ENCODE assay signal across 22 mouse cellular contexts in genomic region chr14:74099696-74100095, GRCm38 (mm10).
DNase-seq lines count a peak whose midpoint lies in the region; ATAC-seq lines count a peak whose summit lies in the region.
"Had no signal": no experiment of that assay in that cellular context is flagged by ENCODE, and none has a peak within 500 bp of the region (broad histone marks: within the 10 kb centered on the region; RNA-seq: fewer than 3 reads in every experiment).

No protein-coding gene starts in this region.

- H3K36me3 ChIP-seq in heart, embryonic 12.5 days, result no peaks in the 10 kb centered on the region
- H3K36me3 ChIP-seq: embryonic facial prominence, embryonic 10.5 days; G1E; heart, embryonic 13.5 days; hindbrain, embryonic 12.5 days had no signal

- no peak overlapping the region for H3K27ac ChIP-seq in heart, embryonic 12.5 days (ENCODE audit: poor library complexity, severe bottlenecking)
- H3K27ac ChIP-seq: embryonic facial prominence, embryonic 10.5 days; gastrocnemius, adult 2 months; heart, embryonic 13.5 days; hindbrain, embryonic 12.5 days had no signal

- WGBS in heart, embryonic 12.5 days, result 75% methylated on average over 4 of the region's 4 CpGs

- no peak overlapping the region for H3K4me2 ChIP-seq in heart, embryonic 12.5 days
- H3K4me2 ChIP-seq: heart, embryonic 13.5 days; hindbrain, embryonic 12.5 days had no signal

- H3K27me3 ChIP-seq in heart, embryonic 12.5 days (replicated peaks), result no peaks in the 10 kb centered on the region
- H3K27me3 ChIP-seq: heart, embryonic 13.5 days; hindbrain, embryonic 12.5 days had no signal

- H3K4me3 ChIP-seq in heart, embryonic 12.5 days, result no peak overlapping the region
- H3K4me3 ChIP-seq: embryonic facial prominence, embryonic 10.5 days; erythroblast, embryonic 14.5 days; gastrocnemius, adult 2 months; heart, embryonic 13.5 days; hindbrain, embryonic 12.5 days had no signal

- H3K4me1 ChIP-seq in heart, embryonic 12.5 days (replicated peaks), result no peaks in the 10 kb centered on the region
- H3K4me1 ChIP-seq: embryonic facial prominence, embryonic 10.5 days; heart, embryonic 13.5 days; hindbrain, embryonic 12.5 days had no signal

- H3K9ac ChIP-seq in heart, embryonic 12.5 days, result no peak overlapping the region
- H3K9ac ChIP-seq: heart, embryonic 13.5 days; hindbrain, embryonic 12.5 days had no signal

- no peaks in the 10 kb centered on the region for H3K9me3 ChIP-seq in heart, embryonic 12.5 days (replicated peaks)
- H3K9me3 ChIP-seq: embryonic facial prominence, embryonic 10.5 days; G1E; heart, embryonic 13.5 days; hindbrain, embryonic 12.5 days had no signal

- DNase-seq in adrenal gland, adult 2 months, result peak; percentile 25
- DNase-seq in adrenal gland, postnatal 14 days, result no peak
- DNase-seq in Muller cell, postnatal 12 days (ENCODE audit: inconsistent ontology term), result peak; percentile 25
- peak; percentile 26 for DNase-seq in brain, adult 2 months (ENCODE audit: low read depth, low spot score)
- DNase-seq in frontal cortex, postnatal 25 days (ENCODE audit: low spot score in 2 of 2), result no peak
- DNase-seq: cerebellum, adult 2 months; cerebellum, postnatal 10 days; gastrocnemius, adult 2 months; gastrocnemius, postnatal 25 days; heart, postnatal 36 days; kidney, adult 8-10 months had no signal

- ATAC-seq in heart, embryonic 12.5 days (ENCODE audit: insufficient number of reproducible peaks, low FRiP score), result no peak
- ATAC-seq in frontal cortex, adult (ENCODE audit: low TSS enrichment), result no peak
- ATAC-seq: forebrain, embryonic 16.5 days; hindbrain, embryonic 16.5 days; inflammation-experienced regulatory T-cells, adult 6 months; intestine, postnatal 0 days had no signal

Comparison
In these comparisons a context has a peak if more than half of its experiments do, and no peak if none do; other contexts are left out.
1. DNase-seq: peak in adrenal gland, adult 2 months (single experiment), Muller cell, postnatal 12 days (single experiment) and brain, adult 2 months (single experiment); none in adrenal gland, postnatal 14 days (single experiment) and frontal cortex, postnatal 25 days (0 of 2).